Mouse (Mus musculus) embryo, embryonic 11 days (tissue): ENCODE measurements around the gene F3.

Experiments used
- DNase-seq: peaks from one replicate; pipeline ENCODE4 v3.0.0-alpha.2; 2015

Gene F3

DNA sequence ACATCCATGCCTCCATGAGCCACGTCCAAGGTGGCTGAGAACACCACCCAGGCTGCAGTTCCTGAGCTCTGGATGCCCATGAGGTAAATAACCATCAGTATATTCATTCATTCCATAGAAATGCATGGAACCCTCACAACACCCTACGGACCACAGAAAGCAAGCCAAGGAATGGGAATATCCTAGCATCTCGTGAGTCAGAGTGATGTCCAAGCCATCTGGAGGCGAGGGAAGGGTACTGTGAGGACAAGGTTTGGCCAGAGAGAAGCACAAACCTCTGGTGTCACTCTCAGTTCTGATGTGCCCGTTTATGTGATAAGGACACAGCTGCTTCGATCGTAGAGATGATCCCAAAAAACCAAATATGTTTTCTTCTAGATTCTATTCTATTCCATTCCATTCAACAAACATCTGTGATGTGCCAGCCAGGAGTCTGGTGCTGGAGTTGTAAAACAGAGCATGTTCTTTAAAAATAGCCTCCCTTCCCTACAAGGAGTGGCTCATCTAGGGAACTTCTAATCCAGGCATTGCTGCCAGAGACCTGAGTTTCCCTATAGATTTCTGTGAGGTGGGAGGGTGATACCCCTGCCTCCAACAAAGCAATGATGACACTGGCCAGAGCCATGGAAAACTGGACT lies 12.3 kb upstream of the F3 start:
- no peak for DNase-seq

DNA sequence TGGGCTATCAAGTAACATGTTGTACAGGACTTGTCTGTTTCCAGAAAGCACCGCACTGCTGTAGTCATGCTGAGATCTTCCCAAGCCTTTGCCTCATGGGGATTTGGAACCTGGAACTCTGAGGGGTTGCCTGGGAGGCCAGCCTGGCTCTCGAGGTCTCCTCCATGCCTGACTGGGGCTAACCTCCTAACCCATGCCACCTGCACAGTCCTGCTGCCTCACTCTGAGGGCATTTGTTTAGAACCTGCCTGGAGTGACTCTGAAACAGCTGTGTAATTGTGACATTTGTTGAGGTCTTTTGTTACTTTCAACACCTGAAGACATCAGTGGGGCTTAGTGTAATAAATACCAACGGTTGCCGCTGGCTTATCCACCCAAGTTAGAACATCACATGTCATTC lies 11.1 kb upstream of the F3 start:
- no peak for DNase-seq

DNA sequence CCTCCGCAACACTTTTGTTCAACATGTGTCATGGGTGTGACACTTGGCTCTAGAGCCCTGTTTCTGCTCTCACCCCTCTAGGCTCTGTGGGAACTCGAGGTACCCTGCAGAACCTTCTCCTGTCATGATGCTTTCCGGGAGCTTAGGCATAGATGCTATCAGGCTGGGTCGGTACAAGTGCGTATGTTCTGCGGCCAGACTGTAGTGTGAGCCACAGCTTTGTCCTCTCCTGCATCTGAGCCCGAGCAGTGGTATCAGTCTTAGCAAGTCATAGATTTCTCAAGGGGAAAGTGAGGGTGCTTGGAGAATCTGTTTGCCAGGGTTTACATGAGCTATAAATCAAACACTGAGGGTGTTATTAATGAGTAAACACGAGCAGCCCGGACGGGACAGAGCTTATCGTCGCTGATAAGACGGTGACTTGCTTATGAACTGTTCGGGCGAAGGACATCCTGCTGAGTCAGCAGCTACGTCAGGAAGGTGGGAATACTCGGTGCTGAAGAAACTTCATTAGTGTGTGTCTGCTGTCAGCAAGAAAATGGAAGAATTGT lies 10.1 kb upstream of the F3 start:
- DNase-seq, result no peak

DNA sequence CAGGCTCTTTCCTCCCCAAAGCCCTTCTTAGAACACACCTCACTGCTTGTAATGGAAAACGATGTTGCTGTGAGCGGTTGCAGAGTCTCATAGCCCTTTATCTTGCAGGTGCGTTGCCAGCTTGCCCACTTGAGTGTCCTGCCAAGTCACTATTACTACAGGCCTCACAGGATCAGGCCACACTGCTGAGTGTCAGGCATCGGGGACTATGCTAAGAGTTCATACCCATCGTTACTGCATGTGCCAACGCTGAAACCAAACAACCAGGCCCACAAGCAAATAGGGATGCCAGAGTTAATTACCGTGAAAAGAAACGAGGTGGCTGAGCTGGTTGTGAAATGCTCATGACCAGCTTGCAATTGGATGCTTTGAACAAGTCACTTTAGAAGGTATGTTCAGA lies 9.5 kb upstream of the F3 start:
- DNase-seq, result no peak

DNA sequence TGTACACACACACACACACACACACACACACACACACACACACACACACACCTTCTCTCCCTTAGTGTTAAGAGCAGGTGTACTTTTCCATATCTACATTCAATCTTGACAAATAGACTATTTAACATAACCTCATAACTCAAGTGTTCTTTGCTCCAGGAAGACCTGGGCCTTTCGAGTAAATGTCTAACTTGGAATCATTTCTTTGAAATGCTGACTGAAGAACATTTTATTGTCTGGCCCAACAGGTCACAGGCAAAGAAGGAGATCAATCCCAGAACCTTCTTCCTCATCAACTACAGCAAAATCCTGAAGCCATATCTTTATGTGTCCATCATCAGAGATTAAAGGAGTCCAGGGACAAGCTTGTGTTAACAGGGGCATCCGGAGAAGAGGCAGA lies 8.9 kb upstream of the F3 start:
- DNase-seq, result no peak

DNA sequence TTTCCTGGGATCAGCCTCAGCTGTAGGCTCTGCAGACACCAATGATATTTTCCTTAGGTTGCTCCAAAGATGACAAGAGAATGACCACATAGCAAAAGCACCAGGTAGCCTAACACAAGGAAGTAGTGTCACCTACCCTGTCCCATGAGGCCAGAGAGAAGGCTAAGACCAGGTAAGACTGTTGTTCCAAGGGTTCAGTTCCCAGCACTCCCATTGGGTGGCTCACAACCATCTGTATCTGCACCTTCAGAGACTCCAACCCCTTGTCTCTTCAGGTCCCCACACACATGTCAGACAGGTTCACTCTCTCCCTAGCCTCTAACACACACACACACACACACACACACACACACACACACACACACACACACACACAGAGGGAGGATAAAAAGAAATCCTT lies 8.0 kb upstream of the F3 start:
- DNase-seq, result no peak

DNA sequence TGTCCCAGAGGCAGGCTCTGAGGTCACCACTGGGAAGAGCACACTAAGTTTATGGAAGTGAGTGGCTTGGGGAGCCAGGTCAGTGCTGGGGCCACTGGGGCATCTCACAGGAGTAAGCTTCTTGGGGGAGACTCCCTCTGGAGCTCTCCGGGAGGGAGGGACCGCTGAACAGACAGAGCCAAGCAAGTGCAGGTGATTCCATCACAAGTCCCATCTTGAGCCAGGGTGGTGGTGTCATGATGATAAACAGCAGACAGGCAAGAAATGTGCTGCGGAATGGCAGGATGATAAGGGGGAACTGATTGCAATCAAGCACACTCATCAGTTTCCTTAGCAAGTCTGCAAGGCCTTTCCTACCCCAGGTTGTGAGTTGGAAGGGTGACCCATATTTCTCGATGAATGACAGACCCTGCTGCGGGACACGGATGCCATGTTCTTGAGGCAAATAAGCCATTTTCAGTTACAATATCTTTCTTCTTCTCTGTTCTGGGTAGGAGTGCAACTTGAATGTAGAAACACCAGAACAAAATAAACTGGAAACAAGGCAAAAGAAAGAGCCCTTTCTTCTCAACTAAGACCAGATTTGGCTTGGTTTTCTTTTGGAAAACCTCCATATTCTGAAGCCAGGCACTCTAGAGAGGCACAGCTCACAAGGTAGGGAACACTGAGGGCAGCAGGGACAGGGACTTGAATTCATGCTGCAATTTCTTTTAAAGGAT lies 7.4 kb upstream of the F3 start:
- DNase-seq, result no peak

DNA sequence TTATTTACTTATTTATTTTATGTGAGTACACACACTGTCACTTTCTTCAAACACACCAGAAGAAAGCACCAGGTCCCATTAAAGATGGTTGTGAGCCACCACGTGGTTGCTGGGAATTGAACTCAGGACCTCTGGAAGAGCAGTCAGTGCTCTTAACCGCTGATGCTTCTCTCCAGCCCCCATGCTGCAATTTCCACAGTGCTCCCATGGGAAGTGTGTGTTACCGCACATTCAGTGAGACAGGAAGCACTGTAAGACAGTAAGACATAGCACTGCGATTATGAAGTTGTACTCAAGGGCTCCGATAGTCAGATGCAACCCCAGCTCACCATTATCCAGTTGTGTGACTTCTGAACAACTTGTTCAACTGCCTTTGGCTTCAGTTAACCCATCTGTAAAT lies 6.9 kb upstream of the F3 start:
- no peak for DNase-seq

DNA sequence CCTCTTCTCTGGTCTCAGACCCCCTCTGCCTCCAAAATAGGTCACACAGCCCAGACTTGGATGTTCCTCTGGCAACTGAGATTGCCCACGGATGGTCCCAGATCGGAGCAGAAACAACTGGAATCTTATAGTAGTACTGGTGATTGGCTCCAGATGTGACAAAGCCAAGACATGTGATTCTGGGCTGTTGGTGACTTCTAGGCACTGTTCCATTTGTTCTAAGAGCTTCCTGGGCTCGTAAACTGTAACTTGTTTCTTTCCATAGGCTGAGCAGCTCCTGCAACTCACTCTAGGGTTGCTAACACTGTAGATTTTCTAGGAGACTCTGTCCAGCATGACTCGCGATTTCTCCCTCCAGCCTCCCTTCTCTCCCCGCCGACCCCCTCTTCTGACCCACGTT lies 4.7 kb upstream of the F3 start:
- DNase-seq, result no peak

DNA sequence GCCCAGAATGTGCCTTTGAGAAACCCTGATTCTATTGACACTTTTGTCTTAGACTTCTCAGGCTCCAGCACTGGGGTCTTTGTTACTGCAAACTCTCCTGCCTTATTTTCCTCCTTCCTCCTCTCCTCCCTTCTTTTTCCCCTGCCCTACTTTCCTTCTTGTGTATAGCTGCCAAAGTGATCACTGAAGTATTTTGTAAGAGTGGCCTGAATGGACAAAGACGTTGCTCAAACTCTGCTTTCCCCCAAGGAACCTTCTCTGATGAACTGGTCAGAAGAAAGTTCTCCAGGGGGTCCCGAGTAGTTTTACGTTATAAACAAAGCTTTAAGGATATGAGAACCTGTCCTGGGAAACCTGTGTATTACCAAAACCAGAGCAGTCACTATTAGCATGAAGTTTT lies 3.6 kb upstream of the F3 start:
- DNase-seq, result no peak

DNA sequence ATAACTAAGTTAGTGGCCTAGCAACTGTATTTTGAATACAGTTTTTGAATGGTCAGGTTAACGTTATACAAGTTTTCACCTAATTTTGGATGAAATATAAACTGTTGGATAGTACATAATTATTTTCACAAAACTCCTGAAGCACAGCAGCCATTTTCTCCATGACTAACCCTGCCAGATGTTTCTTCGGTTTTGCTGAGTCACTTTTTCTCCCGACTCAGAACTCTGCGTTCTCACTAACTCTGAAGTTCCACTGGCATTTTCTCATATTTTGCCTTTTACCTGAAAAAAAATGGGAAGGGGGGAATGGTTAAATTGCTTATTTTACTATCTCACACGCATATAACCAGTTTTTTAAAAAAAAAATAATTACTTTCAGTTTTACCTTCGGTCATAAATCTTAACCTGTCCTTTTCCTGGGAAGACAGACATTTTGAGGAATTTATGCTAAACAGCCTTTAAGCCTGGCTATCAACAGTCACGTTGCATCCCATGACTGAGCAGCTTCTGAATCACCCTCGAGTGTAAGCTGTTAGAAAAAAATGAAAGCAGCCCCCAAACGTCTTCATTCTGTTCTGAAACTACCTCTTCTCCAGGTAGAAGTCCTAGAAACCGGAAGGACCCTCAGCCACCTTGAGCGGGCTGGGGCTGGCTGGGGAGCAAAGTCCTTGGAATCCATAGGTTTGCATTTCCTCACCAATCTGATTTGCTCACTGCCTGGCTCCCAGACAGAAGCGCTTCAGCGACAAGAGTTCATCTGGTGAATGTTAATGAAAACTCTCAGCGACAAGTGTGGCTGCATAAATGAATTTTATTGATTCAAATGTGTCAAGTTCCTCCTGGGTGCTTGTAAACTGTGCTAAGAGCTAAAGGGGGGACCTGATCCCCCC lies 2.3 kb upstream of the F3 start:
- no peak for DNase-seq

DNA sequence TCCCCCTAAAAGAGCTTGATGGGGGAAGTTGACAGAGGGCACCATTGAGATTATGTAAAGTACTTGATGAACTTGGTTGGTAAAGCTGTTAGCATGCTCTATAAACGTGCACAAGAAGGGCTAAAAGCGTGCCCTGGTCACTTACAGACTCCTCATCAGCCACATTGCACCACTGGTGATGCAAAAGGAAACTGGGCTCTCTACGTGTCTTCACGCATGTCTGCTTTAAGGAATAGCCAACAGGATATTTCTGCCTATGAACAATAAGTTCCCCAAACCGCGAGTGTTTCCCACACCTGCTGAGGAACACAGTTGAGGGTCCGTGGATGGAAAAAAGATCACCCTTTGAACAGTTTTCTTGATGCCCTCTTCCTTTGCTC lies 1.7 kb upstream of the F3 start:
- no peak for DNase-seq

DNA sequence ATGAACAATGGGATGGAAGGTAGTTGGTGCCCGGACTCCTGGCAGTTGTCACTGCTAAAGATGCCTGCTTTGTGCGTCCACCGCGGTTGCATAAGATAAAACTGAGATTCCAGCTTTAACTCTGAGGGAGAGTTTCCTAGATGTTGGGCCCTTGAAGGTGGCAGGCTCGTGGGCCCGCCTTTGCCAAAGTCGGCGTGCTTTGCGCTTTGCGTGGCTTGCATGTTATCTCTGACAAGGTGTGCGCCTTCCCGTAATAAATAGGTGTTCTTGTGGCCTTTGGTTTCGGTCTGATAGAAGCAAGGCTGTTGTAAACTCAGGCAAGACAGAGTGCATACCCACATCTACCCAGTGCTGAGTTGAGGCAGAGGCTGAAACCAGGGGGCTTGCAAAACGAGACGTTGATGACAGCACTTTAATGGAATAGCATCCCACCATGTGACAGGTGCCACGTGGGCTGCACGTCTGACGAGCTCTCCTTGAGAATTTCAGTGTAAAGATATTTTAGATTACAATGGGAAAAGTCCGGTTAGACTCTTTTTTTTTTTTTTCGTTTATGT lies 709 bp downstream of the F3 start:
- DNase-seq, result no peak

DNA sequence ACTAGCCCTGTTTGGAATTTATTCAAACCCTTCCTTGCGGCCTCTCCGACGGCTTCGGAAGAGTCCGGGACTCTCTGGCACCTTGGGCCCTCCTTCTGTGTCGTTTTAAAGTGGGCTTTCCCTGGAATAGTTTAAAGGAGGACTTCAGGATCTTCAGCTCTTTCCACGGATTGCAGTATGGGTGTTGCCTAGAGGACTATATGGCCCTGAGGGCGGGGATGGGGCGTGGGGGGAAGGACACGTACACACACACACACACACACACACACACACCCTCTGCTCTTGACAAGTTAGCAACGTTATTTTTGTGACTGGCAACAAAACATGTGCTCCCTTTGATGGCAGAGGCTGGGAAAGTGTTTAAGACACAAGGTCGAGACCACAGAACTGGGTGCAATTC lies 1.2 kb downstream of the F3 start:
- DNase-seq, result no peak

DNA sequence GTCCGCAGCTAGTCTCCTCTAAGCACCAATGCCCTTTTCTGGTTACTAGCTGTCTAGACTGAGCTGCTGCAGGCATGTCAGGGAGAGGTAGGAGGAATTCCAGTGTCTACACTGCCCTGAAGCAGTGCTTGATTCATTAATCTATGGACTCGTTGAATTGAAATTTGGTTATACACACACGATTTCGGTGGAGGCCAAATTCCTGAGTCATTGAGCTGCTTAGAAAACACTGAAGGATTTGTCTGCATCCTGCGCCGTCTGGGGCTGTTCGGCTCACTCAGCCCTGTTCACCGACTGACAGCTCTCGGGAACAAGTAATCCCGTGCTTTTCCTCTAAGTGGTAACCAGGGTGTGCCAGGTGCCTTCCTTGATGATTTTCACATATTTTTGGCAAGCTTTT lies 2.3 kb downstream of the F3 start:
- no peak for DNase-seq

DNA sequence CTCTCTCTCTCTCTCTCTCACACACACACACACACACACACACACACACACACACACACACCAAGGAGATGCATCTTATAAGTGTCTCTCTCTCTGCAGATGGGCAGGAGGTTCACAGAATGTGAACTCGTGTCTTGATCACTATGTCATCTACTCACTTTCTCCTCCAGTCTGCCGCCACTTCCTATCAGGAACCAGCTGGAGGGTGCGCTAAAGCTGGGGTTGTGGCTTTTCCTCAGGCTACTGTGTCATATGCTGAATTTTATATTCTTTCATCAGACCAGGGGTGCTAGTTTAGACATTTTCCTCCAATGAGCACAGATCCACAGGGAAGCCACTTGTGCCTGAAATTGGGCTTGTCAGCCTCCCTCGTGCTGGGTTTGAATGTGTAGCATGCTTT lies 6.3 kb downstream of the F3 start:
- DNase-seq, result no peak

DNA sequence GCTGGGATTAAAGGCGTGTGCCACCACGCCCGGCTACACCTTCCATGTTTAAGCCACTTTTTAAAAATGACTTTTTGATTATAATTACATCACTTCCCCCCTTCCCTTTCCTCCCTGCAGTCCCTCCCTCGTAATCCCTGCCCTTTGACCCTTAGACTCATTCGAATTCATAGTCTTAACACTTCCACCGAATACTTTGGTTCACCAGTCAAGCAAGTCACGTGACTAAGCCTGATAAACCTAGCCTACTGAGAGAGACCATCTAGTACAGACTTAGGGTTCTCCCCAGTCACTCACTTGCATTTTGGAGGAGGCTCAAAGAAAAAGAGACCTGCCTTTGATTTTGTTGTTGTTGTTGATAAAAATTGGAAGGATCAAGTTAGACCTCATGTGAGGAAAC lies 12.2 kb downstream of the F3 start:
- DNase-seq, result no peak

DNA sequence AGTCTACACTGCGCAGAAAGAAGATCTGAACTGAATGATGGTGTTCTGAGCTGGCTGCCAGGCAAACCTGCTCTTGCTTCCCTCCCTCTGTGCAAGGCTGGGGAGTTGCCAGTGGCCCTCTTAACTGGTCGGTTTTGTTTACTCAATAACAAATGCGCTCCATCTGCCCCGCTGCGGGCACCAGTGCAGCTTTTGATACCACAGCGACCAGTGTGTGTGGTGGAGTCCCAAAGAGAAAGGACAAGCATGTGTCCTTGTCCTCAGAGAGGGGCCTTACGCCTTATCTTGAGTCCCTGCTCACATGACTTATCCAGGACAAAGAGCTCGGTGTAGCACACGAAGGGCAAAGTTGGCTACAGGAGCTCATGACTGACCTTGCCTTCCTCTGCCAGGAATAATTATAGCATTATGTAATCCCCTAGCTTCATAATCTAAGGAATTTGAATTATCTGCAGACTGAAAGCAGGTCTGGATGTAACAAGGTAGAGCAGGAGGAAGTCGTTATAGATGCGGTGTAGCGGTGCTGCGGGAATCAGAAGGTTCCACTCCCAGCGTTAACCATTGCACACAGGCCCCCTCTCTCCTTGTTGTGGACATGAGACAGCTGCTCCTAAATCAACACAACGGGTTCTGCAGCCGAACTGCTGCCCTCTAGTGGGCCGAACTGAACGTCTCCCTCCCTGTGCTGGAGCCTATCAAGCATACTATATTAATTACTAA lies 12.8 kb downstream of the F3 start:
- DNase-seq, result peak; percentile 81

DNA sequence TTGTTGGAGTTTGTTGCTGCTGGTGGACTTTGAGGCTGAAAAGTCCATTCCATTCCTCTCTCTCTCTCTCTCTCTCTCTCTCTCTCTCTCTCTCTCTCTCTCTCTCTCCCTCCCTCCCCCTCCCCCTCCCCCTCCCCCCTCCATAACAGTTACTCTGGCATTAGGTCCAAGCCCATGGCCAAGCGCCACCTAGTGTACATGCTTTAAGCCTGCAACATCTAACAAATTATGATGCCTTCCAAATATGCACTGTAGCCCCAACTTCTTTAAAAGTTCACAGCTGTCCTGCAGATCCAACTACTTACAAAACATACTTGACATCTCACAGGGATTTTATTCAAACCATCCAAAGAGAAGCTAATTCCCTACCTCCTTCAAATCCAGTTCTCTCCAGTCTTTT lies 14.1 kb downstream of the F3 start:
- DNase-seq, result peak; percentile 47

DNA sequence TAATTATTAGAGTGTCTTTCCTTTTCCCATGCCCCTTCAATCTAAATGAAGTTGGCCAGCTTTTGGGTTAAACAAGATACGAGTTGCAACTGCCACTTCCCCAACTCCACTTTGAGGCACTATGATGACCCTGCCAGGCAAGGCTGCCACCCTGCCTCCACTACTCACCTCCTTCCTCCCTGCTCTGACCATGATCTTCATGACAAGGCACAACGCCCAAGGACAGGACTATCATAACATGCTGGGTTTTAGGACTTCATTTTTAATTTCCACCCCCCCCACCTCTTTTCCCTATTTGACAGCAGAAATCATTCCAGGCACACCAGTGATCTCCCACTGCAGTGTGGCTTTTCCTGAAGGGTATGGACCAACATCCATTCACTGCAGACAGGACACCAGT lies 14.6 kb downstream of the F3 start:
- DNase-seq, result no peak

DNA sequence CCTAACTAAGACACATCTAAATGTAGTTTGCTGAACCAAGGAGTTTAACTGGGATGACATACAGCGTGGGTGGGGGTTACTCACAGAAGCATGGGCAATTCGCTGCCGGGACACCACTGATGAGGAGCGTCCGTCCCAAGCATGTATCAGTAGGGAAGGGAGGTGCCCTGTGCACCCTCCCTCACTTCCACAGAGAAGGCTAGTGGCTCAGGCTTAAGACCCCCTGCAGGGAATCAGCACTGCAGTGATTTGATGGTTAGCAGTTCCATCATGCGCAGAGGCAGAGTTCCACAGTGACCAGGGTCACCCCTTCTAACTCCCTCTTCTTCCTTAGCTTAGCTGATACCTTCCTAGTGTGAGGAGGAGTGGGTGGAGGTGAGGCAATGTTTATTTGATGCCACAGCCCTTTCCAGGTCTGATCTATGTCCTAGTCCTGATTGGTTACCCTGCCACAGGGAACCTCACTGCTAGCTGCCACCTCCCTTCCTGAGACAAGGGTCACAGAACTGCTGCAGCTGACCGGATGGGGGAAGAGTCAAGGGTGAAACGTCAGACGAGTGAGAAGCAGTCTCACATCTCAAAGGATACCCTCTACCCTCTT lies 15.5 kb downstream of the F3 start:
- DNase-seq, result no peak

DNA sequence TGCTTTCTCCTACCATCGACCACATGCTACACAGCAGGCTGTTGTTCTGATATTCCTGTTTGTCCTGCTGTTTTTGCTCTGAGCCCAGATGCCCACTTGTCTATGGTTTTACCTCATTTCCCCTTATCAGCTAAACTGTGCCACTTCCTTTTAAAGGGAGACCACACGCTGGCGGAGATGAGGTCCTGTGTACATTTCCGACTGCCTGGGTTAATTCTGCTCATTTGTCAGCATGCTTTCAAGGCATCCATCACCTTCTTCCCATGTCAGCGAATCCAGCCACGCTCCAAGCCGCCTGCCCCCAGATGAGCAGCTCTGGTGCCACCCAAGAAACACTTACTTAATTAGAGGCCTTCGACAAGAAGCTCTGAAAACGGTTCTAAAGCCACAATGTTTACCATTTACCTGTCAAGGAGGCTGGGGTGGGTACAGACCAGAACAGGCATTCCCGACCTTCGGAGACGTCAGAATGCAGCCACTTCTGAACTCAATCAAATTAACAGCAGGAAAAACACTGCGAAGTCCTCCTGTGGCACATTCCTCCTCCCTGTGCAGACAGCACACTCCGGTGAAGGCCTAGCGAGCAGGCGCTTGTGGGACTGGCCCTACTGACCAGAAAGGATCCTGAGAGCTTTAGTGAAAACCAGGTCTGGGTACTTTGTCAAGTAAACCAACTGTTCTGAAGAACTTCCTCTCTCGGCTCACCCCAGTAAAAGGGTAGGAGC lies 16.3 kb downstream of the F3 start:
- no peak for DNase-seq
